Mouse (Mus musculus) lung, adult 18-20 months (tissue): ENCODE data around the gene Wdr93.
A peak's percentile ranks its signal among the peaks of the same experiment; 100 is the strongest.

Experiments
- DNase-seq, 2 experiments: peaks; one replicate each; pipeline ENCODE4 v3.0.0; 2022; ENCODE audit warnings: mixed read lengths in 2 of 2

The Wdr93 gene

GRCm38 (mm10) chr7:79742659-79743536 lies at the start of gene Wdr93, which contains the start of gene Pex11a:
TSS of gene Wdr93 (plus strand) at chr7:79743163.
TSS of gene Pex11a (minus strand) at chr7:79743131.
- DNase-seq: peak; percentile 87 to 90

DNA sequence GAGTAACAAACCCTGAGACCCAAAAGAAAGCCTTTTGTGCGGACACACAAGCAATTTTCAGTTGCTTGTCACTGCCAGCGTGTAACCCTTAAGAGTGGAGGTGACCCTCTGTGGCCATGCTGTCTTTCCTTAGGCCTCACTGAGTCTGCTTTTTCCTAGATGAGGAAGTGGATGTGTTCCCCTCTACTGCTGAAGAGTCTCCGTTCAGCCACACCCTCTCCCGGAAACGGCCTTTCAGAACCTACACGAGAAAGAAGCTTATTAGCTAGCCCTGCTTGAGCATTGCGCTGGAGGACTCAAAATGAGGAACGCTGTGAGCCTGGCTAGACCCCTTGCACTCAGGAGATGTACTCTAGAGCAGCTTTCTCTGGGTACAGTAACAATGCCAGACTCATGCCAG lies 46.5 kb upstream of the Wdr93 start:
- peak in 1 of 2 experiments; percentile 9 for DNase-seq

- no peak for DNase-seq
Observed at GRCm38 (mm10) chr7:79702755-79703154, 40.2 kb upstream of the Wdr93 start.

- no peak for DNase-seq
Observed at GRCm38 (mm10) chr7:79705210-79705609, 37.8 kb upstream of the Wdr93 start.

DNA sequence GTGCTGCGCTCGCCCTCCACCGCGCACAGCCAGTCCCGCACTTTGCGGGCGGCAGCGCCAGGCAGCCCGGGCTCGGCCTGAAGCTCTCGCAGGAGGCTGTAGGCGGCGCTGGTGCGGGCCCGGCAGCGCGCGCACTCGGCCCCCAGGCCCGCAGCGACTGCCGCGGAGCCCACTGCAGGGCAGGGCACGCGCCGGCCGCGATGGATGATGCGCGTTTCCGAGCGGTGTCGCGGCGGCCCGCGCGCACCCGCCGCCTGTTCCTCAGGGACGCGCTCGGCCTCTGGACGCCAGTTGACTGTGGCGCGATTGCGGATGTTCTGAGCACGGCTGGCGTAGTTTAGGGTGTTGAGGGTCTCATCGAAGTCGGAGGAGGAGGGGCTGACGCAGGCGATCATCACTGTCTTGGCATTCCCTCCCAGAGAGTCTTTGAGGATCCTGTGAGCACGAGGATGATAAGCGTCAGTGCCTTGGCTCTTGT lies 32.8 kb upstream of the Wdr93 start:
- DNase-seq: no peak

GRCm38 (mm10) chr7:79710831-79711230 lies 32.1 kb upstream of the Wdr93 start:
- DNase-seq: no peak

DNA sequence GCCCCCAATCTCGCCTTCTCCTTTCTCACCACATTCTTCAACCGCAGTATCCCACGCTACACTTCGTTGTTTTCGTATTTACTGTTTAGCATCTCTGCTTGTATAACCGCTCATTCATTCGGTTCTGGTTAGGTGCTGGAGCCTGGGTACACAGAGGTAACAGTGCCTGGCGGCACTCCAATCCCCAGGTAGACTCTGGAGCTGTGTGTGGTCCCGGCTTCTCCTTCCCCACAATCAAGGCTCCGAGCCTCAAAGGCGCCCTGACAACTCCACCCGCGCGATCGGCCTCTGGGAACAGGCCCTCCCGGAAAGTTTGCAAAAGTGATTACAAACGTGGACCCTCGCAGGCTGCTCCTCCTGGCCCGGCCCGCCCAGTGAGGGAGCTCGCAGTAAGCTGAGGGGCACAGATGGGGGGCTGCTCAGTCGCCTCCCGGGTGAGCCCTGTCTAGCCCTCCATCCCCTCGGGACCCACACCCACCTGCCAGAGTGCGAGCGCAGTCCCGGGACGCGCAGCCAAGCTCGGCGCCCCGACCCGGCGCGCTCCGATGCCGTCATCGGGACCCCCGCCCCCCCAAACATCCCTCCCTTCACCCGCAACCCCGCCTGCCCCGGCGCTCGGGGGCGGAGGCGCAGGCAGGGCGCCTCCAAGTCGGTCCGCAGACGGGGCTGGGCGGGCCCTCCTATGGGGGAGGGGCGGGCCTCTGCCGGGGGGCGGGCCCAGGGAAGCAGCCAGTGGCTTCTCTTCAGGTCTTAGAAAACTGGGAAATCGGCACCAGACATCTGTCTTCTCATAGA lies 27.6 kb upstream of the Wdr93 start, which contains the start of gene Kif7:
Gene Kif7 (minus strand): TSS at position 534 of the 795 bp plus-strand sequence.
- peak; percentile 77 to 89 for DNase-seq

DNA sequence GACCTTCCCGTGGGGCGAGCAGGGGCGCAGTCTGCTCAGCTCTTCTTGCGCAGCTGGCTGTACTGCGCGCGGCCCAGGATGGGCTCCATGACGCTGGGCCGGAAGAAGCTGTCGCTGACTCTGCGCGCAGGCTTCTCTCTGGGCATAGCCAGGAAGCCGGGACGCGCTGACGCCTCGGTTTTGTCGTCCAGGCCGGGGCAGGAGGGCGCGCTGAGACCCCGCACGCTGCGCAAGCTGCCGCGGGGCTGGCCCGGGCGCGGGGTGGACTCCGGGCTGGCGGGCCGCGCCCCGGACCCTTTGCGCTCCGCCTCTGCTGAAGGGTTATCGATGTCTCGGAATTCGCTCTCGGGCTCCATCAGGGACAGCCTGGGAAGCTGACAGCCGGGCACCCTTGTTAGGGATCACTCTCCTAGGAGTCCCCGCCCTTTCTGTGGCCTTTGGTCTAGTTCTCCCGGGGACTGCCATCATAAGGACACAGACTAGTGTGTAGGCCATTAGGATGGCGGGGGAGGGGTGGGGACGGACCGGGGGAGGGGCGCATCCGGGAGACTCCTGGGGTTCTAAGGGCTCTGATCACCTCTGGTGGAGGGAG lies 21.5 kb upstream of the Wdr93 start:
- peak; percentile 24 to 36 for DNase-seq

DNA sequence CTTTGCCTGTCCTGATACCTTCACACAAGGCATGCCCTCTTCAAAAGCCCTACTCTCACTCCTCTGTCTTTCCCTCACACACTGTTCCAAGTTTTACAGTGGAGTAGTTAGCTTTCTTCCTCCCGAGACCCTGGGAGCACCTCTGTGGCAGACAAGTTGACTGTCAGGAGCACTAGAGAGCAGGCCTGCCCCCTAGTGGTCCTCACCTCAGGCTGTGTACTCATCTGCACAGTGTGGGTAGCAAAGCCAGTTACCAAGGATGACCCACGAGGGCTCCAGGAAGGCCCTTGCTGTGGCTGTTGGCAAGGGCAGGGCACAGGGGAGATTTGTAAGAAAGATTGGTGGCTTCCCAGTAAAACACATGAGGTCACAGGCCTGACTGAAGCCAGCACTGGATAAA lies 15.9 kb upstream of the Wdr93 start:
- peak; percentile 34 to 53 for DNase-seq

DNA sequence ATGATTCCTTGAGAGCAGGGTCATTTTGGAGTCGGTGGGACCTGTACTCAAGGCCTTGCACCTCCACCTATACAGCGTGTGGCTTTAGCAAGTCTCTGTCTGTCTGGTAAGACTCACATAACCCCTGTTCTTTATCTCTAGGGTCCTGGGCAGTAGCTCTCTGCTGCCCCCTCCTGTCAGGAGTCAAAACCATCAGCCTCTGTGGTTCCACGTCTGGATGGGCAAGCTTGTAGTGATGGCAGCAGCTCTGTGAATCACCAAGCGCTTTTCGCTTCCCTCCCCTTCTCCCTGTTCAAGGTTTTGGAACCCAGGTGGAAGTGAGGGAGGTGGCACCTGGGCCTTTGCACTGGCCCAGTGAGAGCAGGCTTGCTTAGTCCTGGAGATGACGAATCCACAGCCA lies 14.7 kb upstream of the Wdr93 start:
- peak; percentile 53 for DNase-seq

GRCm38 (mm10) chr7:79729169-79729568 lies 13.8 kb upstream of the Wdr93 start:
- peak; percentile 47 to 48 for DNase-seq

GRCm38 (mm10) chr7:79729743-79730370 lies 13.1 kb upstream of the Wdr93 start:
- no peak for DNase-seq

GRCm38 (mm10) chr7:79731438-79731837 lies 11.5 kb upstream of the Wdr93 start:
- DNase-seq: no peak

GRCm38 (mm10) chr7:79732622-79733021 lies 10.3 kb upstream of the Wdr93 start, which contains the start of gene Plin1:
TSS of gene Plin1 (minus strand) at chr7:79732903.
- DNase-seq: peak; percentile 17 to 44

DNA sequence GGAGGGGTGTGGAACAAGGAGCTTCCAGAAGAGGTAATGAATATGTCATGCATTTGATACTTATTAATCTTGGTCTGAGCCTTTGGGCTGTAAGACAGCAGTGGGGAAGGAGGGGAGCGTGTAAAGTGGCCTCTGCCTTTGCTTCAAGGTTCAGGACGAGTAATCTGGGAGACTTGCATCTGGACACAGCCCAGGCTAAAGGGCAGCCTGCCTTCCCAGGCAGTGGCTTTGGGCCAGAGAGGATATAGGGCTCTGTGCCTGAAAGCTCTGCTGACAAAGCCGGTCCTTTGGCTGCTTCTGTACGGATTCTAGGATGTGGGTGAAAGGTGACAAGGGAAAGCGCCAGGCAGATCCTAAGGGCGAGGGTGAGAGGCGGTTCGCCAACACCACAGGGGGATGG lies 8.4 kb upstream of the Wdr93 start:
- peak in 1 of 2 experiments; percentile 16 for DNase-seq

GRCm38 (mm10) chr7:79736511-79736910 lies 6.5 kb upstream of the Wdr93 start:
- DNase-seq: no peak

DNA sequence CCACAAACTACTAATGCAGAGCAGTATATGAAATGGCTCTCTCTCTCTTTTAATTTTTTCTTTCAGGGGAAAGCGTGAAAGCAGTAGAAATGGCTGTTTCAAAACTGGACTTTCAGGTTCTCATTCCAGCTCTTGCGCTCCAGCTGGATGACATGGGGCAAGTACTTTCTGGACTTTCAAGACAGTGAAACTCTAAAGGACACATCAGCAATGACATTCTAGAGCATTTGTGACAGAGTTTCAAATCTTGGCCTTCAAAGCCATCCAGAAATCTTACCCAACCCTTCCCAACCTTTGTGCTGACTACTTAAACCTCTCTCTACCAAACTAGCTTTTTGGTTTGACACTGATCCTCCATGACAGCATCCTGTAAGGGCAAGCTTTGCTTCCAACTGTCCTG lies 4.0 kb upstream of the Wdr93 start:
- DNase-seq: no peak

DNA sequence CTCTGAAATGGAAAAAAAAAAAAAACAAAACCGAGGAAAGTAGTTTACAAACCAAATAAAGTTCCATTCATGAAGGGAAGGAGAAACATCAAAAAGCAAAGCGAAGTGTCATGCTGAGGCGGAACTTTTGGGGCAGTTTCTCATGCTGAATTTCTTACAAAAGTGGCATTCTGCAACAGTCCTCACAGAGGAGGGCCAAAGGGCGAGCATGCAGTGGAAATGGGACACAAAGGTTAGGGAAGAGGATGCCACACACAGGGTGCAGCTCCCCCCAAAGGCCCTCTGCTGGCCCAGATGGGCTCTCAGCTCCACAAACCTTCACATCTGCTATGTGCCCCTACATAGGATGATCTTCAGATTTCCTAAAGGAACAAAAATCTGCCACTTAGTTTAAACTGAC lies 2.7 kb upstream of the Wdr93 start:
- no peak for DNase-seq

DNA sequence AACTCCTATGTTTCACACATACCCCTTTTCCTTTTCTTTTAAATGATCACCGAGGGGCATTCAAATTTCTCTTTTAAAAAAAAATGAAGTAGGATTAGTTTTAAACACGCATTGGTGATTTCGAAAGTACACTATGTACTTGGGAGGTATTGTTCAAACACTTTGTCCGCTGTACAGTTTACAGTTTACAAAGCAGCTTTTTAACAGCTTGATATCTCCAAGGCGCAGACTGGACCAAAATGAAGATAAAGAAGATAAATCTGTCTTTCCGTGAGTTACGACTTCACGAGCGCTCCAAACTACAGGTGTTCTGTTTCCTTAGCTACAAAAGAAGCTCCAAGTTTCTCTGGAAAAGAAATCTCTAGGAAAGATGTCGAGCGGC lies 695 bp upstream of the Wdr93 start:
- DNase-seq: no peak

GRCm38 (mm10) chr7:79744051-79744450 lies 1.1 kb downstream of the Wdr93 start:
- no peak for DNase-seq

DNA sequence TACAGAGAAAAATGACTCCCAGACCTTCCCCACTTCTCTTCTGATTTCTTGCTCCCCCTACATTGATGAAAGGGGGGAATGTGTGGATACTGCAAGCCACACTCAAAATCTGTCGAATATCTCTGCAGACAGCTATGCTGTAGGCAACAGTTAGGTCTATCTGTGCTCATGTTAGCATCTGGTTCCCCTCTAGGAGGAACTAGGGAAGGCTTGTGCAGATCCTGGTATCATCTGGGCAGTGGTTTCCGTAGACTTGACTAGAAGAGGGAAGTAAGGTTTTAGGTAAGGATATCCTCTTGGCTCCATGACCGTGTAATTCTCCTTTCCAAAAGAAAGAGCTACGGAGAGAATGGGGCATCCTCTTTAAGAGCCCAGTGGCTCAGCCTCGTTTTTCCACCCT lies 1.6 kb downstream of the Wdr93 start:
- no peak for DNase-seq

GRCm38 (mm10) chr7:79747659-79748058 lies 4.7 kb downstream of the Wdr93 start:
- DNase-seq: no peak

- DNase-seq: no peak
Observed at GRCm38 (mm10) chr7:79749511-79749910, 6.5 kb downstream of the Wdr93 start.
